Mouse (Mus musculus) gastrocnemius, postnatal 10 days (tissue): ENCODE measurements around the gene Mtx2. TPM values are rescaled to one million over a fixed set of nuclear protein-coding genes. Genes with fewer than 3 reads are reported as not detected.

ENCODE experiments used
- DNase-seq: peaks from one replicate; pipeline ENCODE4 v3.0.0; 2021; ENCODE audit warnings: mixed read lengths
- total RNA-seq, 2 experiments: library from RNA; stranded (reverse); gene quantifications; 2 replicates each; pipeline ENCODE4 v1.2.3; 2021

Gene Mtx2
- total RNA-seq, 2 experiments from 2014 or later, result 49.5 to 51.0 TPM

DNA sequence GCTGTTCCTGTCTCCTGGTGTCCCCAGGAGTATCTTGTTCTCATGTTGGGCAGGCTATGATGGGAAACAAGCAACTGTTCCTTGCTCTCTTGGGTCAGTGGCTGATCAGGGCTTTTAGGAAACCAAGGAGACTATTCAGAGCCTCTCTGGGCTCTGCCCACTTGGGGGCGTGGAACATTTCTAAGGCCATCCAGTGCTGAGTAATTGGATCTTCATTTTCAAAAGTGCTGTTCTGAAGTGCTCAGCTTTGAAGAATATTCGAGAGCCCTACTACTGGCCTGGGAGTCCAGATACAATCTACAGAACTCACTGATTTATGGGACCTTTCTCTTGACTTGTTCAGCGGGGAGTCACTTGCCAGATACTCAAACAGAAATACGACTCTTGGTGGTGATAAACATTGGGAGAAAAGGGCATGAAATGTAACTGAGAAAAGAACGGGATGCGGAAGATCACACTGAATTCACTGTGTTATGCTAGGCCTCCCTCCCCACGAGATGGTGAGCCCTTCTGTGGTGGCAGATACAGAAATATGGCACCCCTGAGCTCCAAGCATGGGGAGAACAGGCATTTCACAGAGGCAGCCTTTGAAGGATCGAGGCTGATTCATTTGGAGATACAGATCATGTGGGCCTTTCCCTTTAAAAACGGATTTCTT lies 92.4 kb downstream of the Mtx2 start:
- DNase-seq, result no peak

DNA sequence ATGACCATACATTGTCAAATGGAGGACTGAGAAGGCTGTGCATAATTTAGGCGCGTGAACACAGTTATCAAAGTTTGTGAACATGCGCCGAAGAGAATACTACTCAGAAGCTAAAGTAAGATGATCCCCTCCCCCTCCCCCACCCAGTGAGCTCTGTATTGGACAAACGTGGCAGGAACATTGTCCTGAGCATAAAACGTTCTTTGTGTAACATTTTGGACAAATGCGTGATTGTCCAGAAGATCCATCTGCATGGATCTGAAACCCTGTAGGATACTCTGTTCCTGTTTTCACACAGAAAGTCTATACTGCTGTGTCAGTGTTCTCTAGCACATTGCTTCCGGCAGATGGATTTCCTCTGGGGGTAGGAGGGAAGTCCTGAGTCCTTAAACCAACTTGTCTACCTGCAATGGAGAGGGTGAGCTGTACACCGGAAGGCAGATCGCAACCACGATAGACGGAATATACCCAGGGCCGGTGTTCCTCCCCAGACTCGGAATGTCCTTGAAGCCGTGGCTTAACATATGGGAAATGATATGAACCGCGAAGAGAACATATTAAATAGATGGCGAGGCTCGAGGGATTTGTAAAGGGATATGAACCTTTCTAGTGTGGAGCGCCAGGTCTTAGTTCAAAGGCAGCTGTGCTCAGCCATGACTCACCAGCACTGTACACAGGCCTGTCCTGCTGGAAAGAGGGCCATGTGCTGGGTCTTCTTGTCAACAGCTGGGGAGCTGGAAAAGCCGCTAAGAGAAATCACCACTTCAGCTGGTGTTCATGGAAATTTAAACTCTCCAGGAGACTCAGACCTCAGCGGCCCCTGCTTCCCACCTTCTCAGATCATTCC lies 100.6 kb downstream of the Mtx2 start:
- DNase-seq, result no peak

Other genes starting within 250 kb of the Mtx2 start
- 10 to 100 TPM; 62.4 to 66.0 TPM for gene Lnpk, start 246.4 kb upstream of the Mtx2 start, total RNA-seq
- gene Evx2, start 166.2 kb upstream of the Mtx2 start, total RNA-seq, result under 1 TPM in 1 of 2 experiments, not detected in 1; 0.07 TPM
- not detected for gene Hoxd13, start 157.5 kb upstream of the Mtx2 start, total RNA-seq
- not detected for gene Hoxd12, start 150.8 kb upstream of the Mtx2 start, total RNA-seq
- under 1 TPM; 0.23 to 0.56 TPM for gene Hoxd11, start 146.2 kb upstream of the Mtx2 start, total RNA-seq
- 1 to 10 TPM; 3.9 to 4.5 TPM for gene Hoxd10, start 133.9 kb upstream of the Mtx2 start, total RNA-seq
- gene Hoxd9, start 128.1 kb upstream of the Mtx2 start, total RNA-seq, result 10 to 100 TPM; 12.6 to 16.1 TPM
- 10 to 100 TPM; 38.3 to 46.1 TPM for gene Hoxd8, start 121.2 kb upstream of the Mtx2 start, total RNA-seq
- under 1 TPM in 1 of 2 experiments, not detected in 1; 0.26 TPM for gene Hoxd3, start 113.9 kb upstream of the Mtx2 start, total RNA-seq
- gene Hoxd4, start 113.9 kb upstream of the Mtx2 start, total RNA-seq, result 1 to 10 TPM; 2.1 to 4.8 TPM
- gene Gm28230, start 99.1 kb upstream of the Mtx2 start, total RNA-seq, result under 1 TPM; 0.21 to 0.43 TPM
- gene Hoxd1, start 62.8 kb upstream of the Mtx2 start, total RNA-seq, result not detected